In genomic region chr14:8935121-8935520, GRCm38 (mm10) we compare ENCODE assay signal across 8 mouse cellular contexts.
DNase-seq lines count a peak whose midpoint lies in the region; ATAC-seq and TF ChIP-seq lines count a peak whose summit lies in the region.
"Had no signal": no experiment of that assay in that cellular context is flagged by ENCODE, and none has a peak within 500 bp of the region (broad histone marks: within the 10 kb centered on the region; RNA-seq: fewer than 3 reads in every experiment).

No protein-coding gene starts in this region.

- WGBS in limb, embryonic 11.5 days = 25% methylated on average over 5 of the region's 5 CpGs
- WGBS in limb, embryonic 10.5 days = 35% methylated on average over 5 of the region's 5 CpGs
- 20% methylated on average over 5 of the region's 5 CpGs for WGBS in hindbrain, postnatal 0 days

- no peak overlapping the region for H3K4me2 ChIP-seq in limb, embryonic 11.5 days (ENCODE audit: low read depth, severe bottlenecking)
- no peak overlapping the region for H3K4me2 ChIP-seq in hindbrain, postnatal 0 days (ENCODE audit: low read depth, low read length)
- H3K4me2 ChIP-seq: liver, embryonic 15.5 days had no signal

- H3K27me3 ChIP-seq in limb, embryonic 11.5 days (ENCODE audit: control insufficient read depth, insufficient read depth, low read length) = no peaks in the 10 kb centered on the region
- H3K27me3 ChIP-seq in limb, embryonic 10.5 days (ENCODE audit: low read depth, poor library complexity, severe bottlenecking) = no peaks in the 10 kb centered on the region
- no peaks in the 10 kb centered on the region for H3K27me3 ChIP-seq in hindbrain, postnatal 0 days (ENCODE audit: insufficient read depth, low read length)
- H3K27me3 ChIP-seq: liver, embryonic 15.5 days had no signal

- no peak overlapping the region for H3K4me3 ChIP-seq in limb, embryonic 11.5 days (ENCODE audit: low read depth, low read length)
- no peak overlapping the region for H3K4me3 ChIP-seq in limb, embryonic 10.5 days
- H3K4me3 ChIP-seq in hindbrain, postnatal 0 days (ENCODE audit: low read length) = no peak overlapping the region
- H3K4me3 ChIP-seq: liver, embryonic 15.5 days had no signal

- peak; percentile 64 for DNase-seq in limb, embryonic 11.5 days (ENCODE audit: low spot score)
- DNase-seq in limb, embryonic 10.5 days (ENCODE audit: low spot score) = no peak
- peak; percentile 46 for DNase-seq in R1 (ENCODE audit: low read depth, low spot score)
- peak; percentile 74 for DNase-seq in embryo, embryonic 10 days (ENCODE audit: low spot score)
- DNase-seq in hindbrain, postnatal 0 days (ENCODE audit: low spot score) = peak; percentile 82
- peak; percentile 47 for DNase-seq in left cerebral cortex, postnatal 4 days
- peak; percentile 35 for DNase-seq in telencephalon, adult 2 months (ENCODE audit: low read depth, low spot score)

- no peak overlapping the region for H3K27ac ChIP-seq in limb, embryonic 11.5 days (replicated peaks; ENCODE audit: low read depth, low read length)
- H3K27ac ChIP-seq in limb, embryonic 10.5 days = no peak overlapping the region
- no peak overlapping the region for H3K27ac ChIP-seq in hindbrain, postnatal 0 days
- H3K27ac ChIP-seq: liver, embryonic 15.5 days had no signal

- no peak for ATAC-seq in limb, embryonic 11.5 days (ENCODE audit: insufficient number of reproducible peaks, low FRiP score, low TSS enrichment, low read depth)
- no peak for ATAC-seq in hindbrain, postnatal 0 days

- no peaks in the 10 kb centered on the region for H3K36me3 ChIP-seq in limb, embryonic 11.5 days (ENCODE audit: control insufficient read depth, insufficient read depth, low read length)
- H3K36me3 ChIP-seq in limb, embryonic 10.5 days = no peaks in the 10 kb centered on the region
- H3K36me3 ChIP-seq in hindbrain, postnatal 0 days (ENCODE audit: insufficient read depth, low read length) = no peaks in the 10 kb centered on the region
- H3K36me3 ChIP-seq: liver, embryonic 15.5 days had no signal

- no peaks in the 10 kb centered on the region for H3K4me1 ChIP-seq in limb, embryonic 11.5 days (ENCODE audit: control insufficient read depth, insufficient read depth, low read length)
- H3K4me1 ChIP-seq in limb, embryonic 10.5 days = 0 out of 2 replicates have a peak, but pooled peaks cover 4% of the 10 kb centered on the region
- H3K4me1 ChIP-seq in hindbrain, postnatal 0 days (ENCODE audit: insufficient read depth, low read length) = no peaks in the 10 kb centered on the region
- H3K4me1 ChIP-seq: liver, embryonic 15.5 days had no signal

- H3K9ac ChIP-seq in limb, embryonic 11.5 days (ENCODE audit: low read length) = no peak overlapping the region
- no peak overlapping the region for H3K9ac ChIP-seq in hindbrain, postnatal 0 days (replicated peaks; ENCODE audit: low read length)
- H3K9ac ChIP-seq: liver, embryonic 15.5 days had no signal

- no peaks in the 10 kb centered on the region for H3K9me3 ChIP-seq in limb, embryonic 11.5 days (ENCODE audit: control insufficient read depth, low read length)
- H3K9me3 ChIP-seq in limb, embryonic 10.5 days (replicated peaks) = no peaks in the 10 kb centered on the region
- H3K9me3 ChIP-seq in hindbrain, postnatal 0 days (ENCODE audit: low read length) = no peaks in the 10 kb centered on the region
- H3K9me3 ChIP-seq: liver, embryonic 15.5 days had no signal

- TF ChIP-seq CTCF in hindbrain, postnatal 0 days (IDR thresholded peaks at IDR 0.05; ENCODE audit: low read depth) = peak; percentile 67

- intact Hi-C loops in left cerebral cortex, postnatal 4 days (cut with DNase I) = no loop called here
